Mouse (Mus musculus) kidney, postnatal 14 days (tissue): Measurements from ENCODE around the gene Mdh2.

Experiments used
- DNase-seq: peaks from one replicate; pipeline ENCODE4 v3.0.0; 2022; ENCODE audit warnings: mixed read lengths

Mdh2 gene

DNA sequence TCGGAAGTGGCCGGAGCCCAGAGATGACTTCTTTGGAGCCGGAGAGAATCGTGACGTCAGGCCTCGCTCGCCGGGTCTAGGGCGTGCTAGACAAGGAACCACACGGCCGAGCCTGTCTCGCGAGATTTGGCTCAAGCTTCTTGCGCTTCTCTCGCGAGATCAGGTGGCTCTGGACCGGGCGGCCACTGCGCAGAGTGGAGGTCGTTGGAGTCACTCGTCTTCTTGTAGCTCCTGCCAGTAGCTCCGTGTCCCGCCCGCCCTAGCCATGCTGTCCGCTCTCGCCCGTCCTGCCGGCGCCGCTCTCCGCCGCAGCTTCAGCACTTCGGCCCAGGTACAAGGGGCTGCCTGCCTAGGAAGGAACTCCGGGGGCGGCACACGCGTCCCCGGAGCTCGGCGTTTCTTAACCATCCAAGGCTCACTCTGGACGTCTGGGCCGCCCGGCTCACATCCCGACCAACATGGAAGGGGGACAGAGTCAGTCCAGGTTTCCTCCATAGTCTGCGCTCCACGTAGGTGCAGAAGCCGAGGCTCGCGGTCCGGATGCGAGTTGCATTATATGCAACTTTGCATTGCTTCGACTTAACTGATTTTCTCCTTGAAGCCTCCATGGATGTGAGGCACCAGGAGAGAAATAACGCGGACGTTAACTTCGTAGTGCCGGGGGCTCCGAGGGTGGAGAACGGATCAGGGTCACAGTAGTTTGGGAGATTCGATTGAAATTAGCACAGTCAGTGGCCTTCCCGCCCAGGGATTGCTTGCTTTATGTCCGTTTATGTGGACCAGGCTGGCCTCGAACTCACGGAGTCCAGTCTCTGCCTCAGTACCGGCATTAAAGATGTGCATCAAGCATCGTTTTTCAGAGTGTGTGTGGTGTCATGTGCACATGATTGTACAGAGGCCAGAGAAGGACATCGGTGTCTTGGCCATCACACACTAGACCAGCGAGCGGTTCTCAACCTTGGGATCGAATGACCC, at the start of gene Mdh2:
TSS of gene Mdh2 (plus strand) at position 10 of the 975 bp plus-strand sequence.
- peak; percentile 100 for DNase-seq

DNA sequence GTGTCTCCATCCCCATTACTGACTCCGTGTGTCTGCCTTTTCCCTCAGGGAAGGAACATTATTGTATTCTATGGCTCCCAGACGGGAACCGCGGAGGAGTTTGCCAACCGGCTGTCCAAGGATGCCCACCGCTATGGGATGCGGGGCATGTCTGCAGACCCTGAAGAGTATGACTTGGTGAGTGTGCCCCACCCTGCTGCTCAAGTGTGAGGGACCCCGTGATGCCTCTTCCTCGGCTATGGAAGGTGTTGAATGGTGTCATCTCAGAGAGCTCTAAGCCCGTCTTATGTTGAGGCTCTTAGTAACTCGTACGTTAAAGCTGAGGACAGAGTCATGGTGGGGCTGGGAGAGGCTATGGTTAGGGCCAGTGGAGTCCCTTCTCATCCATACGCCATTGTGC, 48.9 kb upstream of the Mdh2 start:
- no peak for DNase-seq

GRCm38 (mm10) chr5:135730278-135730677, 48.0 kb upstream of the Mdh2 start:
- DNase-seq: no peak

- no peak for DNase-seq
Observed at GRCm38 (mm10) chr5:135730916-135731315, 47.4 kb upstream of the Mdh2 start.

- no peak for DNase-seq
Observed at GRCm38 (mm10) chr5:135731322-135731721, 47.0 kb upstream of the Mdh2 start.

DNA sequence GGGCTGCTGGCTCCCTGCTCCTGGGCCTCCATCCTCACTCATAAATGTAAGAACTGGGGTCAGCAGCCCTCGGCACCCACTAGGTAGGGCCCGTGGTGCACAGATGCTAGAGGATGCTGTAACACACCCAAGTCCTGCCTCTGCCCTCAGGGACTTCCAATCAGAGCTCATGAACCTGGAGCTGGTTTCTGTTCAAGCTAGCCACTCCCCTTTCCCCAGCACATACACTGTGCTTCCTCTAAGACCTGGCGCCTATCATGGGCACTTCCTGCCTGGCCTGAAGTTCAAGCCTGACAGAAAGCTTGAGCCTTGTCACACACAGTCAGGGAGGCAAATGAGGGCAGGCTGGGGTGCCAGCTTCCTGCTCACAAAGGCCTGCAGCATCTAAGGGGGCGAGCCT, 45.2 kb upstream of the Mdh2 start:
- no peak for DNase-seq

DNA sequence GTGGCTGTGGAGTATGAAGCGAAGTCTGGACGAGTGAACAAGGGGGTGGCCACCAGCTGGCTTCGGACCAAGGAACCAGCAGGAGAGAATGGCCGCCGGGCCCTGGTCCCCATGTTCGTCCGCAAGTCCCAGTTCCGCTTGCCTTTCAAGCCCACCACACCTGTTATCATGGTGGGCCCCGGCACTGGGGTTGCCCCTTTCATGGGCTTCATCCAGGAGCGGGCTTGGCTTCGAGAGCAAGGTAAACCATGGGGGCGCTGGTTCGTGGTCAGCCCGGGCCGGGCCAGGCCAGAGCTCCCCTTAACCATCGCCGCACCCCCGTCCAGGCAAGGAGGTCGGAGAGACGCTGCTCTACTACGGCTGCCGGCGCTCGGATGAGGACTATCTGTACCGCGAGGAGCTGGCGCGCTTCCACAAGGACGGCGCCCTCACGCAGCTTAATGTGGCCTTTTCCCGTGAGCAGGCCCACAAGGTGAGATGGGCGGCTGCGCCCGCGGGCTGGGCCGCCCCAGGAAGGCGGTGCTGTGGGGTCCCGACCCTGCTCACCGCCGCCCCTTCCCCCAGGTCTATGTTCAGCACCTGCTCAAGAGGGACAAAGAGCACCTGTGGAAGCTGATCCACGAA, 44.1 kb upstream of the Mdh2 start:
- DNase-seq: no peak

- DNase-seq: no peak
Observed at GRCm38 (mm10) chr5:135735741-135736140, 42.5 kb upstream of the Mdh2 start.

GRCm38 (mm10) chr5:135736544-135736943, 41.7 kb upstream of the Mdh2 start:
- no peak for DNase-seq

DNA sequence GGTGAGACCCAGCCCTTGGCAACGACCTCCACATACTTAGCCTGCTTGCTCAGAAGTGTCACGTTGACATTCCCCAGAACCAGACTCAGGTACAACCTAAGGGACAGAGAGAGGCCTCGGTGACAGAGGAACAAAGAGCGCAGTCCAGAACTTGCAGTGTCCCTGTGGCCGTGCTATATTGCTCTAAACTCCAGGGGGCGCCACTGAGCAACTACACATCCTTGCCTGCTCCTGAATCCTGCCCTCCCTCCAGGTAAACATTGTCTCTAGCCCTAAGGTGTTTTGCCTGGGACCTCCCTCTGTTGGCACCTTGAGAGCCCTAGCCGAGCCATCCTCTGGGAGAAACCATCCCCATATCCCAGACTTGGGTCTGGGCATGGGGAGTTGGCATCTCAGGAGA, 41.1 kb upstream of the Mdh2 start:
- DNase-seq: no peak

DNA sequence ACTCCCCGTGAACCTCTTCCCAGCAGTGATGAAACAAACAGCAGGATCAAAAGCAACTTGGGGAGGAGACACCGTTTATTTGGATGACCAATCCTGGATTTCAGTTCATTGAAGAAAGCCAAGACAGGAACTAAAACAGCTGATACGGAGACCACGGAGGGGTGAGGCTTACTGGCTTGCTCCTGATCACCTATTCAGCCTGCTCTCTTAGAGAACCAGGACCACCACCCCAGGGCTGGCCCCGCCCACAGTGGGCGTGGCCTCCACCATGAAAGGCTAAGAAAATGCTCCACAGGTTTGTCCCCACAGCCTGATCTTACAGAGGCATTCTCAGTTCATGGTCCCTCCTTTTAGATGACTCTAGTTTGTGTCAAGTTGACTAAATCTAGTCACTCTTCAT, 40.0 kb upstream of the Mdh2 start:
- no peak for DNase-seq

GRCm38 (mm10) chr5:135742156-135742555, 36.1 kb upstream of the Mdh2 start:
- DNase-seq: peak; percentile 60

GRCm38 (mm10) chr5:135742941-135743740, 35.1 kb upstream of the Mdh2 start:
- peak; percentile 66 for DNase-seq

GRCm38 (mm10) chr5:135743741-135744609, 34.3 kb upstream of the Mdh2 start, which contains the start of gene Tmem120a:
Gene Tmem120a, minus strand, starts transcription at chr5:135744448.
- DNase-seq: peak; percentile 98

DNA sequence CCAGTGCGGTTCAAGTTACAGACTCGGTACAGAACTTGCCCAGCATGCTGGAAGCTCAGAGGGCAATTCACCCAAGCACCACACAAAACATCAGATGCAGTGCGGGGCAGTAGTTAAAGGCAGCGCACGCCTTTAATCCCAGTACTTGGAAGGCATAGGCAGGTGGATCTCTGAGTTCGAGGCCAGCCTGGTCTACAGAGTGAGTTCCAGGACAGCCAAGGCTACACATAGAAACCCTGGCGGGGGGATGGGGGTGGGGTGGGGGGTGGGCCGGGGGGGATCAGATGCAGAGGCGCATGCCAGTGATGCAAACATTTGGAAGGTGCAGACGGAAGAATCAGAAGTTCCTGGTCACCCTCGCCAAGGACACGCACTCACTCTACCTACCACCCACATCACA, 33.5 kb upstream of the Mdh2 start:
- no peak for DNase-seq

DNA sequence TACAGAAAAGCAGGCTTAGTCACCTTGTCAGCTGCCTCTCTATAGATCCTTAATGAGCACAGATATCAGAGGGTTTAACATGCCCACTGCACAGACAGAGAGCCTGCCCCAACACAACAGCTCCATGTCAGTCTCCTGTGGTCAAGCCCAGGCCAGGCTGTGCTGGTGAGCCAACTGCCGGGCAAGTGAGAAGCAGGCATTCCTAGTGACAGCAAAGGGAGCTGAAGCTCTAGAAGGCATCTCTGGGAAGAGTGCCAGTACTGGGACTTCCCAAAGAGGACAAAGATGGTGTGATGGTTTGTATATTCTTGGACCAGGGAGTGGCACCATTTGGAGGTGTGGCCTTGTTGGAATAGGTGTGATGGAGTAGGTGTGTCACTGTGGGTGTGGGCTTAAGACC, 27.2 kb upstream of the Mdh2 start:
- DNase-seq: no peak

GRCm38 (mm10) chr5:135751595-135751994, 26.7 kb upstream of the Mdh2 start:
- DNase-seq: no peak

- no peak for DNase-seq
Observed at GRCm38 (mm10) chr5:135761881-135762280, 16.4 kb upstream of the Mdh2 start.

DNA sequence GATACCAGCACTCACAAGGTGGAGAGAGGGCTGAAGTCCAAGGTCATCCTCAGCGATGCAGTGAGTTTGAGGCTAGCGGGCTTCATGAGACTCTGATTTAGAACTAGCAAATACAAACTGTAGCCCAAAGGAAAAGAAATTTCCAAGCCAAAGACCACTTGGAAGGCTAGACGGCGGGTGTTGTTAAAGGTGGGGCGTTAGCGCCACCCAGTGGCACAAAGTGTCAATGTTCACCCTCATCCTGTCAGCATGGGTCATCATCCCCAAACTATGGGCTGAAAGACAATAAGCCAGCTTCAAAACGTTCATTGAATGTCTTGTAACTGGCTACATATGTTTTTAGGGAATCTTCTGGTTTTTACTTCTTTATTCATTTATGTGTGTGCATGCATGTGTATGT, 14.8 kb upstream of the Mdh2 start:
- DNase-seq: peak; percentile 79

- no peak for DNase-seq
Observed at GRCm38 (mm10) chr5:135764971-135765370, 13.3 kb upstream of the Mdh2 start.

DNA sequence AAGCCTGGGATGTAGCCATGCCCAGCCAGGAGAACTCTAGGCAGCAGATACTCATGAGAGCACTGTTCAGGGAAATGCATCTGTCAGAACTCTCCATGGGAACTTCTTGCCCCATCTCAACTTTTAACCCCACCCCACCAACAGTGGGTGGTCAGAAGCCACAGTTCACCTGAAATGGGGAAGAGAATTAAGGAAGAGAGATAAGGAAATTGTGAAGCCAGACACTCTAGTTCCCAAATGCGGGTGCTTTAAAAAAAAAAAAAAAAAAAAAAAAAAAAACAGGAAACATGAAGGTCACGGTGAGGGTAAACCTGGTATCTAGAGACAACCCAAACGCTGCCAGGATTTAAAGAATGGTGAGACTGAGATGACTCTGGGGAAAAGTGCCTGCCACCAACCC, 5.8 kb upstream of the Mdh2 start:
- DNase-seq: no peak

GRCm38 (mm10) chr5:135776546-135776945, 1.7 kb upstream of the Mdh2 start:
- peak; percentile 58 for DNase-seq
